Mouse (Mus musculus): ENCODE measurements around the gene Hpgd. TPM values are rescaled to one million over a fixed set of nuclear protein-coding genes. Genes with fewer than 3 reads are reported as not detected.
"Not testable (repeated sequence)": the region's sequence is repeated elsewhere in the genome, so short reads cannot be mapped to it uniquely, and the experiment has no call there.

The Hpgd gene
- polyA plus RNA-seq, 1 experiment from 2014 or later: 28.3 TPM

DNA sequence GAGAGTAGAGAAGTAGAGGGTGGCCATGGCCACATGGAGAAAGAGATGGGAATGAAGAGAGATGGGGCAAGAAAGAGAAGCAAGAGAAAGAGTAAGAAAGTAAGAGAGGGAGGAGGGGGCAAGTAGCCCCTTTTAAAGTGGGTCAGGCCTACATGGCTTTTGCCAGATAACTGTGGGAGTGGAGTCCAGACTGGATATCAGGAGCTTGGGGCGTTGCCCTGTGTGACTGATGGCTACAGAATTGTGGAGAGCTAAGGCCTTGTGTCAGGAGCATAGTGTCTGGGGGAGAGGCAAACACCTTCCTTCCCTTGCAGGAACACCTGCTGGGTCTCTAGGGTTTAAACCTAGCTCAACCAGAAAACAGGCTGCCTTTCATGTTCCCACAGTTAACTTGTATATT, 10.4 kb upstream of the Hpgd start:
- Histone ChIP-seq H3K4me2 (ENCODE audit: low read depth, low read length) (no peak overlapping the region), H3K9ac (ENCODE audit: low read depth, low read length) (no peak overlapping the region), H3K9me3 (ENCODE audit: control insufficient read depth, low read length) (no peaks in the 10 kb centered on the region), H3K27me3 (replicated peaks; ENCODE audit: control insufficient read depth, insufficient read depth, low read length) (no peaks in the 10 kb centered on the region), H3K4me1 (ENCODE audit: control insufficient read depth, insufficient read depth, low read length) (peaks cover 8% of the 10 kb centered on the region), H3K36me3 (ENCODE audit: control insufficient read depth, insufficient read depth, low read length) (no peaks in the 10 kb centered on the region), H3K4me3 (ENCODE audit: low read length) (no peak overlapping the region), H3K27ac (ENCODE audit: low read length) (no peak overlapping the region)
- no peak for ATAC-seq
- WGBS: 86% methylated on average over 1 of the region's 1 CpGs

DNA sequence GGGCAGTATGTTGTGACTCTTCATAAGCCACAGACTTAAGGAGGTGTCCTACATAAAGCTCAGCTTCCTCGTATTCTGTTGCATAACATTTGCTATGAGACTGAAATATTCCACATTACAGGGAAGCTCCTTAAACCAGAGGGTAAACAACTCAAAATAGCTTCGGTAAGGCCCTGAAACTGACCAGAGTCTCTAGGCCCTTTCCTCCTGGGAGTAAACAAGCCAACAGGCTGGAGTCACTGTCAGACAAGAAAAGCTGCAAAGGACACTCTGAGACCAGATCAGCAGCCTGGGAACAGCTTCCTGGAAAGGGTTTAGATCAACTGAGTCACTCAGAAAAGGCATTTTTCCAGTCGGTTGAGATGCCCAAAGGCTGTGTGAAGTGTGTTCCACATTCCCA, 9.4 kb upstream of the Hpgd start:
- Histone ChIP-seq H3K9ac (ENCODE audit: low read depth, low read length) (no peak overlapping the region), H3K27me3 (replicated peaks; ENCODE audit: control insufficient read depth, insufficient read depth, low read length) (no peaks in the 10 kb centered on the region), H3K36me3 (ENCODE audit: control insufficient read depth, insufficient read depth, low read length) (no peaks in the 10 kb centered on the region), H3K4me1 (ENCODE audit: control insufficient read depth, insufficient read depth, low read length) (peaks cover 8% of the 10 kb centered on the region), H3K4me3 (ENCODE audit: low read length) (no peak overlapping the region), H3K4me2 (ENCODE audit: low read depth, low read length) (no peak overlapping the region), H3K9me3 (ENCODE audit: control insufficient read depth, low read length) (no peaks in the 10 kb centered on the region), H3K27ac (ENCODE audit: low read length) (peak overlapping the region; percentile 54; the same call in 1 of the 2 replicates)
- WGBS: 19% methylated on average over 3 of the region's 3 CpGs
- ATAC-seq: peak; percentile 61

DNA sequence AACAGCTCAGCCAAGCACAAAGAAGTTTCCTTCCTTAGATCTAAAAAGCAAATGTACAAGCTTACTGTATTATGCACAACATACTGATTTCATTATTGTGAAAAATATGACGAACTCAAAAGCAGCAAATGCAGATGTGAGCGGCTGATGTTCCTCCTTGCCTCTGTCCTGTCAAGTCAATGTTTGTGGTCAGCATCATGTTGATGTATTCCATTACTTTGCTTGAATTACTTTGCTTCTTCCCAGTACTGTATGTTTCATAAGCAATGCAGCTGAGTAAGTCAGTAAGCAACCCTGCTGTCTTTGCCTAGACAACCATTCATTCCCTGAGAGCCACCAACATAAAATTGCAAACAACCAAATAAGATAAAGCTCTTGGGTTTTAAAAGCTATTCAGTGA, 7.7 kb upstream of the Hpgd start:
- H3K4me2 ChIP-seq (ENCODE audit: low read depth, low read length): no peak overlapping the region
- no peaks in the 10 kb centered on the region for H3K27me3 ChIP-seq (replicated peaks; ENCODE audit: control insufficient read depth, insufficient read depth, low read length)
- no peak for ATAC-seq
- H3K36me3 ChIP-seq (ENCODE audit: control insufficient read depth, insufficient read depth, low read length): no peaks in the 10 kb centered on the region
- H3K9me3 ChIP-seq (ENCODE audit: control insufficient read depth, low read length): no peaks in the 10 kb centered on the region
- no peak overlapping the region for H3K9ac ChIP-seq (ENCODE audit: low read depth, low read length)
- no peak overlapping the region for H3K4me3 ChIP-seq (ENCODE audit: low read length)
- 51% methylated on average over 2 of the region's 2 CpGs for WGBS
- no peak overlapping the region for H3K27ac ChIP-seq (ENCODE audit: low read length)
- H3K4me1 ChIP-seq (ENCODE audit: control insufficient read depth, insufficient read depth, low read length): peaks cover 8% of the 10 kb centered on the region

DNA sequence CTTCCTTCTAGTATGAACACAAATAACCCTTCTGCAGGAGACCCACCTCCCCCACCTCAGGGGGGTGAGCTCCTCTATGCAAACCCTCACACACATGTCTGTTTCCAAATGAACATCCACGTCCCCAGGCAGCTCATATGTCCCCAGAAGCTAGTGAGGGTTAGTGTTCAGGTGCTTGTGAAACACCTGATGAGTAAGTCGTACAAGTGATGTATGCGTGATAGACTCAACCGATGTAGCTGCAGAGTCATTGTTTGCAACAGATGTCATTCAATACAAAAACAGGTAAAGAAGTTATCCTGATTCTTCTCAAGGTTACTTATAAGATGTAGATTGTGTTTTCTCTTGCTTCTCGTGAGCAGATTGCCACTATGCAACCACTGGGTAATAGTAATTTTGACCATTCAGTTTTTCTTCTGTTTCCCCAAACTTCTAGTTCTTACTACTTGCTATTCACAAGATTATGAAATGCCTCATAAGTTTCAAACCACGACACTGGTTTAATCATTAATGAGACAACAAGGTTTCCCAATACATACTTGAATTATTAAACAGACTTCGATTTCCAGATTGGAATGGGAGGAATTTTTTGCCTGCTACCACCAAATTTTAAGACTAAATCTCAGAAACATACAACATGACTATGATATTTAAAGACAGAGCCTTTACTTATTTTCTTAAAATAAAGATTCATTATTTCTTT, 6.9 kb upstream of the Hpgd start:
- Histone ChIP-seq H3K4me1 (ENCODE audit: control insufficient read depth, insufficient read depth, low read length) (peaks cover 8% of the 10 kb centered on the region), H3K4me3 (ENCODE audit: low read length) (no peak overlapping the region), H3K27me3 (replicated peaks; ENCODE audit: control insufficient read depth, insufficient read depth, low read length) (no peaks in the 10 kb centered on the region), H3K9me3 (ENCODE audit: control insufficient read depth, low read length) (no peaks in the 10 kb centered on the region), H3K27ac (ENCODE audit: low read length) (no peak overlapping the region), H3K36me3 (ENCODE audit: control insufficient read depth, insufficient read depth, low read length) (no peaks in the 10 kb centered on the region), H3K4me2 (ENCODE audit: low read depth, low read length) (no peak overlapping the region), H3K9ac (ENCODE audit: low read depth, low read length) (no peak overlapping the region)
- 62% methylated on average over 7 of the region's 7 CpGs for WGBS
- ATAC-seq: 0 out of 2 replicates have a peak, but pooled peaks have one; percentile 9

GRCm38 (mm10) chr8:56292318-56292717, 2.1 kb upstream of the Hpgd start:
- peaks cover 11% of the 10 kb centered on the region; the same call in 1 of the 2 replicates for H3K4me1 ChIP-seq (ENCODE audit: control insufficient read depth, insufficient read depth, low read length)
- no peak overlapping the region for H3K27ac ChIP-seq (ENCODE audit: low read length)
- WGBS: 88% methylated on average over 7 of the region's 7 CpGs
- ATAC-seq: no peak
- H3K4me3 ChIP-seq (ENCODE audit: low read length): no peak overlapping the region
- H3K9me3 ChIP-seq (ENCODE audit: control insufficient read depth, low read length): no peaks in the 10 kb centered on the region
- no peaks in the 10 kb centered on the region for H3K36me3 ChIP-seq (ENCODE audit: control insufficient read depth, insufficient read depth, low read length)
- H3K9ac ChIP-seq (ENCODE audit: low read depth, low read length): no peak overlapping the region
- no peak overlapping the region for H3K4me2 ChIP-seq (ENCODE audit: low read depth, low read length)
- H3K27me3 ChIP-seq (replicated peaks; ENCODE audit: control insufficient read depth, insufficient read depth, low read length): no peaks in the 10 kb centered on the region

DNA sequence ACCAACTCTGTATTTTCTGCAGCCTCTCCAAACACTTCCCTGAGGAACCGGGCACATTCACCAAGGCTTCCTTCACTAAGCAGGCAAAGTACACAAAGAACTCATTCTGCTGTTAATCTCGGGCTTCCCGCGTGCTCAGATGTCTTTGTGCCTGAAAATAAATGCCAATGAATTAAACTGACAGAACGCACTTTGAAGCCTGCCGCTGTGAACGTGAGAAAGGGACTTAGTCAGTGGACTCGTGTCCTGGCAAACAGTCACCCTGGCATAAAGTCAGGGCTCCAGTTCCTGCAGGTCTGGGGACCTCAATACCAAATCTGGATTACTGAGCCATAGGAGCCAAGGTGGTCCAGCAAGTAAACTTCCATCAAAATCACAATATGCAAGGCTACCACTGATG, 905 bp upstream of the Hpgd start:
- H3K4me1 ChIP-seq (ENCODE audit: control insufficient read depth, insufficient read depth, low read length): peaks cover 10% of the 10 kb centered on the region; the same call in 1 of the 2 replicates
- H3K36me3 ChIP-seq (ENCODE audit: control insufficient read depth, insufficient read depth, low read length): no peaks in the 10 kb centered on the region
- no peaks in the 10 kb centered on the region for H3K27me3 ChIP-seq (replicated peaks; ENCODE audit: control insufficient read depth, insufficient read depth, low read length)
- peak overlapping the region; percentile 67; the same call in 1 of the 2 replicates for H3K4me2 ChIP-seq (ENCODE audit: low read depth, low read length)
- H3K4me3 ChIP-seq (ENCODE audit: low read length): no peak overlapping the region
- H3K27ac ChIP-seq (ENCODE audit: low read length): no peak overlapping the region
- WGBS: 11% methylated on average over 8 of the region's 8 CpGs
- peak; percentile 15 for ATAC-seq
- no peaks in the 10 kb centered on the region for H3K9me3 ChIP-seq (ENCODE audit: control insufficient read depth, low read length)
- no peak overlapping the region for H3K9ac ChIP-seq (ENCODE audit: low read depth, low read length)

- no peaks in the 10 kb centered on the region for H3K36me3 ChIP-seq (ENCODE audit: control insufficient read depth, insufficient read depth, low read length)
- peak overlapping the region; percentile 73 for H3K27ac ChIP-seq (ENCODE audit: low read length)
- no peaks in the 10 kb centered on the region for H3K27me3 ChIP-seq (replicated peaks; ENCODE audit: control insufficient read depth, insufficient read depth, low read length)
- peak overlapping the region; percentile 67 for H3K4me2 ChIP-seq (ENCODE audit: low read depth, low read length)
- peaks cover 10% of the 10 kb centered on the region; the same call in 1 of the 2 replicates for H3K4me1 ChIP-seq (ENCODE audit: control insufficient read depth, insufficient read depth, low read length)
- 12% methylated on average over 14 of the region's 14 CpGs for WGBS
- peak overlapping the region; percentile 64 for H3K4me3 ChIP-seq (ENCODE audit: low read length)
- H3K9me3 ChIP-seq (ENCODE audit: control insufficient read depth, low read length): no peaks in the 10 kb centered on the region
- peak; percentile 61 for ATAC-seq
- H3K9ac ChIP-seq (ENCODE audit: low read depth, low read length): peak overlapping the region; percentile 83
Observed at GRCm38 (mm10) chr8:56294886-56295555, 636 bp downstream of the Hpgd start.

DNA sequence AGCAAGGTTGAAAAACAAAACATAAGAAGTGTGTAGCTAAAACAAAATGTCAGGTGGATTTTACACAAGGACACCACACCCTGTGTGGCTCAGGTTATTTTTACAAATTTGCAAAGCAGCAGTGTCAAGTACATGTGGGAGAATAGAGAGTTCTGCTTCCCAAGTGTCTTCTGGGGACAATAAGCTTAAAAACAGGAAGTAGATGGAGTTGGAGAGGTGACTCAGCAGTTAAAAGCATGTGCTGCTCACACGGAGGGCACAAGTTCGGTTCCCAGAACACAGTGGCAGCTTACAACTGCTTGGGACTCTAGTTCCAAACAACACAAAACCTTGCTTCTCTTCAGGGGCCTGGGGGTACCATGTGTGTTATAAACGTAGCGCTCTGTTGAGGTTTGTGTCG, 5.0 kb downstream of the Hpgd start:
- 71% methylated on average over 5 of the region's 5 CpGs for WGBS
- Histone ChIP-seq H3K4me3 (ENCODE audit: low read length) (no peak overlapping the region), H3K4me2 (ENCODE audit: low read depth, low read length) (no peak overlapping the region), H3K27ac (ENCODE audit: low read length) (no peak overlapping the region), H3K9me3 (ENCODE audit: control insufficient read depth, low read length) (no peaks in the 10 kb centered on the region), H3K27me3 (replicated peaks; ENCODE audit: control insufficient read depth, insufficient read depth, low read length) (no peaks in the 10 kb centered on the region), H3K36me3 (ENCODE audit: control insufficient read depth, insufficient read depth, low read length) (no peaks in the 10 kb centered on the region), H3K9ac (ENCODE audit: low read depth, low read length) (no peak overlapping the region), H3K4me1 (ENCODE audit: control insufficient read depth, insufficient read depth, low read length) (no peaks in the 10 kb centered on the region)
- no peak for ATAC-seq

GRCm38 (mm10) chr8:56301303-56301702, 6.9 kb downstream of the Hpgd start:
- not testable (repeated sequence) for H3K9ac ChIP-seq (ENCODE audit: low read depth, low read length); H3K4me1 ChIP-seq (ENCODE audit: control insufficient read depth, insufficient read depth, low read length); H3K4me2 ChIP-seq (ENCODE audit: low read depth, low read length); H3K4me3 ChIP-seq (ENCODE audit: low read length); H3K27ac ChIP-seq (ENCODE audit: low read length); ATAC-seq; H3K36me3 ChIP-seq (ENCODE audit: control insufficient read depth, insufficient read depth, low read length); H3K9me3 ChIP-seq (ENCODE audit: control insufficient read depth, low read length); H3K27me3 ChIP-seq (replicated peaks; ENCODE audit: control insufficient read depth, insufficient read depth, low read length)
- WGBS: 81% methylated on average over 3 of the region's 3 CpGs
